Mouse (Mus musculus): Measurements from ENCODE around the gene Tacc3. TPM values are rescaled to one million over a fixed set of nuclear protein-coding genes. Genes with fewer than 3 reads are reported as not detected.

Tacc3 gene
- 10 to 100 TPM; 24.0 to 31.5 TPM for total RNA-seq (2021)
- long read RNA-seq, experiment 1, transcript Tacc3-203 (15 exons, 2,187 nt), result major isoform, 10 of 26 reads
- long read RNA-seq, experiment 1, partial matches to known transcripts, result 4 of 26 reads
- long read RNA-seq, experiment 1, other reads (novel, unspliced or antisense), result 12 of 26 reads
- long read RNA-seq, experiment 2, transcript Tacc3-203 (15 exons, 2,187 nt), result major isoform, 12 of 26 reads
- long read RNA-seq, experiment 2, partial matches to known transcripts, result 2 of 26 reads
- long read RNA-seq, experiment 2, other reads (novel, unspliced or antisense), result 12 of 26 reads

GRCm38 (mm10) chr5:33657787-33658663 lies at the start of gene Tacc3, which contains the start of gene Tmem129:
Gene Tacc3 (plus strand): TSS chr5:33658128.
Gene Tmem129 (minus strand): TSS chr5:33658416.
- DNase-seq, result peak; percentile 97

DNA sequence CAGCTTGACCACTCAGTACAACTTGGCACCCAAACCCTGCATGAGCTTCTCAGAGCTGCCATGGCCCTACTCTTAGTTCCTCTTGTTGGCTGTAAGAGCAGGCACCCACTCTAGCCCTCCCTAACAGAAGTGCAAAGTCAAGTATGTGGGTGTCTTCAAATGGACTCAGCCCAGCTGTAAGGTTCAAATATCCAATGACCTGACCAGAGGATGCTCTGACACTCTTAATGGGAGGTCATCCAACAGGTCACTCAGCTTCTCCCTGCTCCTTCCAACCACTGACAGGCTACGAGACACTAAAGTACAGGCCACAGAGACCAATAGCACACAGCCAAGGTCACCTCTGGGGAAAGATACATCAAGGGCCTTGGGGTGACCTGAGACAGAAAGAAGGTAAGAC lies 48.7 kb upstream of the Tacc3 start:
- DNase-seq, result no peak

DNA sequence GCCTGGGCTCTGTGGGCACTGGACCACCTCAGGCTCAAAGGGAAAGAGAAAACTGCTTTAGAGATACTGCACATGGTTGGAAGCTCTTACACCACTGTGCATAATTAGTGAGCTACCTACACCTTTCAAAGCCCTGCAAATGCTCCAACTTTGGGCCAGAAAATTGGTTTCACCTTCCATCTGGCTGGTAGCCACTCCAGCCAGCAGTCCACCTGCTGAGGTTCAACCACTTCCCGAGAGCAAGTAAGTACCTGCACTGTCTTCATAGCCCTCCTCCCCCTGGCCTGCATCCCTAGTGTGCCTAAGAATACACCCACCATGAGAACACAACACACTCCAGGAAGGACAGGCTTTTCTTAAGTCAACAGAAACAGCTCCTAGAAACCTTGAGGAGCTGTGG lies 46.1 kb upstream of the Tacc3 start:
- no peak for DNase-seq

DNA sequence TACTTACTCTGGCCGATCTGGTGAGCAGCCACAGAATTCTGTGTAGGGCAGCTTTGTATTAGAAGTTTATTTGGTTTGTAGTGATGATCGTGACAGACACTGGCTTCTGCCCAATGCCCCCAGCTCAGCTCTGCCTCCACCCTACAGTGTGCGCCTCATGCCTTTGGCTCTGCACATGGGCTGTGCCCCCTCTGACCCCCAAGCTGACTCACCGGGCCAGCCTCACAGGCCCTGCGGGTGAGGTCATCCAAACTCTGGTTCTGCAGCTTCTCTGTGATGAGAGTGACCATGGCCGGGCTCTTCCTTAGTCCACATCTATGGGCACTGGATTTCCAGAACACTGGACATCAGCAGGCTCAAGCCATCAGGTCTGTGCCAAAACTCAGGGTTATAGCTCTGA lies 43.5 kb upstream of the Tacc3 start:
- peak; percentile 39 for DNase-seq

DNA sequence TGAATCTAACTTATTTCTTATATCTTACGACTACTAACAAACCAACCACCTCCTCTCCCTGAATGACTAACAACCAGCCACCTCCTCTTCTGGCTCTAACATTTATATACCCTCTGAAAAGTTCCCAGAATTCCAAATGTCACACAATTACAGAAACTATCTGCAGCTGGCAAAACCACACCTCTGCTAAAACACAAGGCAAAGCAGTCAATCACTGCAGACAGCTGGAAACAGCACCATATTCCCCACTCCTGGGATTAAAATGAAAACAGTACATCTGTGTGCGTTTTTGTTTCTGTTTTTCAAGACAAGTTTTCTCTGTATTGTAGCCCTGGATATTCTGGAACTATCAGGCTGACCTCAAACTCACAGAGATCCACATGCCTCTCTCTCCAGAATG lies 35.3 kb upstream of the Tacc3 start:
- DNase-seq, result no peak

DNA sequence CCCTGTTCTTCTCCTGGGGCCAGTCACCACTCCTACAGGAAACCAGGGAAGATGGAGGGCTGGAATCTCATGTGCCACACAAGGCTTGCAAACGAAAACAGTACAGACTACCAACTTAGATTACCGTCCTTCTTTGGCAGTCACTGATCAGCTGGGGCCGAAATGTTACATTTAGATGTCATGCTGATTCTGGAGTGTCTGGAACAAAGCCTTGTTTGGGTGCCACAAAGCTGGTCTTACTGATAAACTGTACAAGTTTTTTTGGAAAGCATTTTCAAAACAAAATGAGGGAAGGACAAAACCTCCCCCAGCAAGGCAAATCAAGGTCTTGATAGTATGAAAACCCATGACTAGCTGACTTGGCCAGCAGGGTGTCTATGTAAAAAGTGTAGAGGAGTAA lies 34.2 kb upstream of the Tacc3 start:
- DNase-seq, result no peak

DNA sequence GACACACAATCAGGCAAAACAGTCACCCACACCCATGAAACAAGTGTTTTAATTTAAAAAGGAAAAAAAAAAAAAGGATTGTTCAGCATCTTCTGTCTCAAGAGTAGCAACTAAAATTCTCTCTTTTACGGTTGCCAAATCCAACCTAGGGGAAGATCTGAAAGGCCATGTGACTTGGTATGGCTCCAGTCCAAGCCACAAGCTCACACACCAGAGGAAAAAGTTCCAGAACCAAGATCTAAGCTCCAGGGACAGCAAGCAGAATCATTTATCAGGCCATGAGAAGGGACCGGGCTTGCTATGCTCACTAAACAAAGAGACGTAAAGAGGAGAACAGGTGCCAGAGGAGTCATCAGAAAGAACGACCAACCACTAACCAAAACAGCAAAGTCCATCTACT lies 30.0 kb upstream of the Tacc3 start:
- DNase-seq, result peak; percentile 54

DNA sequence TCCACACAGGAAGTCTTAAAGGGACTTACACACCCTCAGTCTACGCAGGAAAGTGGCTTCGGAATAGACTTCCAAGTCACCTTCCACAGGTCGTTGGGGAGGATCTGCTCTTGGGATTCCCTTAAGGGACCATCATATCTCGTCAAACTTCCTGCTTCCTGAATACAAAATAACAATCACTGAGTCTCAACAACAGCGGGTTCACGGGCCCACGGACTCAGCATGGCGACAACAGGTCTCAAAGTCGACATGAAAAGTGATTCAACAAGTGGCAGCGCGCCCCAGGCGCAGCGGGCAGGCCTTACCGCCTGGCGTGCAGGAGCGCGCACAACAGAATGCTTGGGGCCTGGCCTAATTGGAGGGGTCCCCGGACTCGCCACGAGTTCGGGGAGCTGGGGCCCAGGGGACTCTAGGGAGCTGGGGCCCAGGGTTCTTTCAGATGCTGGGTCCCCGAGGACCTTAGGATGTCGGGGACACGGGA lies 29.1 kb upstream of the Tacc3 start:
- peak; percentile 73 for DNase-seq

DNA sequence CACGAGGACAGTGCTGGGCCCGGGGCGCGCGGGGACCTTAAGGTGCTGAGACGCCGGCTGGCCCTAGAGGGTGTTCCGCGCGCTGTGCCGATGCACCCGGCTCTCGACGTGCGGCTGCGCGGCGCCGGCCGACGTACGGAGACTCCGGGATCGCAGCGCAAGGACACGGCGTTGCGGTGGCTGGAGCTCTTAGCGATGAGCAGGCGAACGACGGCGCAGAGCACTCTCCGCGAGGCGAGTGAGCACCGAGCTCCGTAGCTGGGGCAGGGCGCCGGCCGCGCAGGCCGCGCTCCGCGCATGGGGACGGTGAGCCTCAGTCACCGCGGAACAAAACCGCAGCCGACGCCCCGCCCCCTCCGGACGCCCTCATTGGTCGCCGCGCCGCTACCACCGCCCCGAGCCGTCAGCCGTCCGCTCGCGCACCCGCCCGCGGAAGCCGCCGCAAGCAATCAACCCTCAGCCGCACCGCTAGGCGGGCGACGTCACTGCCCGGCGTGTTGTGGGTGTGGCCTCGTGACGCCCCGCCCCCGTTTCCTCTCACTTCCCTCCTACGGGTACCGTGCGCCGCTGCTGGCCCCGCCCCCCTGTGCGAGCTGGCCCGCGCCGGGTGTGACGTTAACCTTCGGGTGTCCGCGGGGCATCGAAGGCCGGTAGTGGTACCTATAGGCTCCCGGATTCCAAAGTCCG lies 28.5 kb upstream of the Tacc3 start, which contains the start of the genes Fam53a and Gm9903:
Gene Fam53a (minus strand): TSS at position 335 of the 687 bp plus-strand sequence.
Gene Gm9903 (plus strand): TSS at position 625 of the 687 bp plus-strand sequence.
- DNase-seq, result peak; percentile 100

DNA sequence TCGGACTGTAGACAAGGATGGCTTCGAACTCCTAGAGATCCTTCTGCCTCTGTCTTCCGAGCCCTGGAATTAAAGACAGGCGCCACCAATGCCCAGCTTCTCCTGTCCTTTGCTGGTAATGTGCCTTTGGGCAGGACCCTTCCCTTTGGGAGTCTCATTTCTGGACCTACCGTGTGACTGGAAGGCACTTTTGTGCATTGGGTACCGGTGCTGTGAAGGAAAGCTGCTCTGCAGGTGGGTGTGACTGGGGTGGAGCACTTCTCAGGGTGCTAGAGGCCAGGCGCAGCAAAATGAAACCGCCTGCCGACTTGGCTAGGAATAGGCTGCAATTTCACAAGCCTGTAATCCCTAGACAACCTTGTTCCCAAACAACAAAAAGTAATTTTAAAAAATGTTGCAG lies 27.9 kb upstream of the Tacc3 start:
- peak; percentile 68 for DNase-seq

GRCm38 (mm10) chr5:33630615-33631014 lies 27.3 kb upstream of the Tacc3 start:
- no peak for DNase-seq

DNA sequence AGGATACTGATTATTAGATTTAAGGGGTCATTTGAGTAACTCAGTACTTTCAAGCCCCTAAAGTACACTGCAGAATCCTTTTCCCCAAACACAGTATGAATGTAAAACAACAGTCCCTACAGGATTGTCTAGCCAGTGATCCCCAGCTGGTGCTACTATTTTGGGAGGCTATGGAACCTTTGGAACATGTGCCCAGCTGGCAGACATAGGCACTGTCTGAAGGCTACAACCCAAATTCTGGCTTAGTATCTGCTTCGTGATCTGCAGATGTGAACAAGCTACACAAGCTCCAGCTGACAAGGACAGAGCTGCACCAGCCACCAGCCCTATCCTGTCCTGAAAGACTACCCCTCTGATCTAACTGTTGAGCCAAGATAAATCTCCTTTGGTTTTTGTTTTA lies 25.4 kb upstream of the Tacc3 start:
- DNase-seq, result no peak

GRCm38 (mm10) chr5:33635361-33635760 lies 22.6 kb upstream of the Tacc3 start:
- no peak for DNase-seq

GRCm38 (mm10) chr5:33637606-33638350 lies 20.1 kb upstream of the Tacc3 start:
- no peak for DNase-seq

DNA sequence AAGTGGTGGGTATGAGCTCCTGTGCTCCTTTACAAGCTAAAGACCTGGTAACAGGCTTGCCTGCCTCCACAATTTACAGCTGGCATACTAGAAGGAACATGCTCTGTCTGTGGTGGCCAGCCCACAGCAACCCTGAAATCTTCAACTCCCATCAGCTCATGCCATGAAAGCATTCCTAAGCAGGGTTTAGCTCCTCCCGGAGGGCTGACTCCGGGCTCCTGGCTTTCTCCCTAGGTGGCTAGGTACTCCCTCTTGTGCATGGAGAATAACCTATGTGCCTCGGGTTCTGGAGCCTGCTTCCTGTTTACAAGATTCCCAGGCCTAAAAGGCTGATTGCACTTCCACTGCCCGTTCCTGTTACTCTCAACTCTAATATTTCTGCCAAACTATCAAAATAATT lies 19.1 kb upstream of the Tacc3 start:
- no peak for DNase-seq

DNA sequence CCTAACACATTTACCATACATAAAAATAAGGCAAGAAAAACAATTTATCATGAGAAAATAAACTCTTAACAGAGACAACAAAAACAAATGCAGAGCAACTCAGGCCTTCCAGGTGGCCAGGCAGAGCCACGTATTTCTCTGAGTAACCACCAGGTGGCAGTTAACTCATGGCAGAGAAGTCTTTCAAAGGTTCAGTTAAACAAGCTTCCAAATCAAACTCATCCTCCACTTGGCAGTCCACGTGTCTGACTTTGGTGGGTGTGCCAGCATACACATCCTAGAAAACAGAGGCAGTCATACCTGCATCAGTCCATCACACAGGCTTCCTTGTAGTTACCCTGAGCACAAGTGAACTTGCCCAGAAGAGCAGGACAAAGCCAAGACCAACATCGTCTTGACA lies 17.3 kb upstream of the Tacc3 start:
- peak; percentile 52 for DNase-seq

DNA sequence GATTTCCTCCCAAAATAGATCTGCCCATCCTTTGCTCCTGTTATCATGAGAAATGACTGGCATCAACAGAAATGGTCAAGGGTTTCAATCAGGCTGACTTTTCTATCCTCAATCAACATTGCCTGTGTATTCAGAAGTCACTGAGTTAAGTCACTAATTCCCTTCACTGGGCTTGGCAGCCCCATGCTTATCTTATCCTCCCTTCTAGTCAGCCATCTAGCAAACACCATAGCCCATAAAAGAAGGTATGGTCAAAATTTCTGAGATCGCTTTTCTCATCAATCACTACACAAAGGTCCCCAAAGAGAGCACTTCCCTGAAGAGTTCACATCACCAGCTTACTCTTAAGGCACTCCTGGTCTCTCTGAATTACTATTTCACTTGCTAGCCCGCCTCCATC lies 6.9 kb upstream of the Tacc3 start:
- DNase-seq, result no peak

DNA sequence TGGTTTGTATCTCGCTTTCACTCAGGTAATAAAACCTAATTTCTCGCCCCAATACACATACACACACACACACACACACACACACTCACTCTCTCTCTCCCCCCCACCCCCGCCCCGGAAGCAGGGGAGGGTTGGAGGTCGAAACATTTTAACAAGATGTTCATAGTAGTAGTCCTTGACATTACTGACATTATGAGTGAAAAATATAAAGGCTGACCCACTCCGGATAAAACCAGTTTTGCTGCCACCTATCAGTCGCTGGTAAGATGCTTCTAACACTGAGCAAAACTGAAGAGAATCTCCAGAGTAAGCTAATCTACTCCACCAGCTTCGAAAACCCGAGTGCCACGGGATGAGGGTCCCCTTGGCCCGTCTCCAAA lies 6.4 kb upstream of the Tacc3 start:
- DNase-seq, result no peak

DNA sequence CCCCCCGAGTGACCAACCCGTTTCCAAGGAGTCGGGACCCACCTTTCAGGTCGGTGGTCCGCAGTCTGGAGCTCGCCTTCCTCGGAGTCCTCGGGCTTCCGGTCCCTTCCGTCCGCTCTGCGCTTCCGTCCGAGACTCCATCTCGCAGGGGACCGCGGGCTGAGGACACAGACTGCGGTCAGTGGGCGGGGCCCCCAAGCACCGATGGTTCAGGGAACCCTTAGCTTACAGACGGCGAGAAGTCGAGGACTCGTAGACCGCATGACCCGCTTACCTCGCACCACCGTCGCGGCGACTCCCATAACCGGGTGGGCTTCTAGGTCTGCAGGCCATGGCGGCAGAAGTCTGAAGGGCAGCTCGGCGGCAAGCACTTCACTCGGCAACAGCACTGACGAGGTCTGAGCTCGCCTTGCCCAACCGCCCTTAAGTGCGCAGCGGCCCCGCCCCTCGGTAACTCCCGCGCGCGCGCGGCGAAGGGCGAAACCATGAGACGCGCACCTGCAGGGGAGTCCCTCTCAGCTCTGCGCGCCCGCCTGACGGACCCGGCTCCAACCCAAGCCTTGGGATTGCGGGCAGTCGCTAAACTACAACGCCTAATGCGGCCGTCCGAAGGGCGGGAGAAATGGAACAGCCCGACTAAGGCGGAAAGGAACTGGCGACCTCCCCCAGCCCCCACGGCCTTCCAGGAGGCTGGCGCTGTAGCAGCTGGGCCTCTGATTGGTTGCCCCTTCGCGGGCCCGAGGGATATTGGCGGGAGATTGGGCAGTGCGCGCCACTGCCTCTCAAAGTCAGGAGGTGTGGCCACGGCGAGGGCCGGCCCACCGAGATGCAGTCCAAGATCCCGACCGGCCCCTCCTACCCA lies 5.8 kb upstream of the Tacc3 start, which contains the start of gene Slbp:
Gene Slbp (minus strand): TSS at position 654 of the 862 bp plus-strand sequence.
- DNase-seq, result peak; percentile 97

GRCm38 (mm10) chr5:33652783-33653173 lies 5.2 kb upstream of the Tacc3 start:
- DNase-seq, result no peak

GRCm38 (mm10) chr5:33654424-33654823 lies 3.5 kb upstream of the Tacc3 start:
- no peak for DNase-seq

All from adrenal gland, postnatal 10 days (tissue).